Mouse (Mus musculus) MEL (cell line): ENCODE data around the gene Gpc1. TPM values are rescaled to one million over a fixed set of nuclear protein-coding genes. Genes with fewer than 3 reads are reported as not detected.

ENCODE experiments used
- DNase-seq: peaks from one replicate; pipeline ENCODE4 v3.0.0; 2011; ENCODE audit warnings: low read depth, low spot score
- H3K27ac ChIP-seq: 2 replicates; pipeline ENCODE4 v1.5.1; 2012; ENCODE audit warnings: low read depth, mild to moderate bottlenecking, control low read depth, low read length, moderate library complexity; ENCODE audit not compliant: control insufficient read depth
- H3K27me3 ChIP-seq, 2 experiments: fragments of 150-350 bp in 1 of 2; sonication (generic) in 1 of 2; 2 replicates each; pipeline ENCODE4 v1.6.1; 2012; ENCODE audit warnings: low read length in 2 of 2, mild to moderate bottlenecking in 2 of 2, improper control_type of control experiment in 1 of 2, moderate library complexity in 1 of 2; ENCODE audit not compliant: insufficient read depth in 2 of 2, control insufficient read depth in 1 of 2
- H3K36me3 ChIP-seq, 2 experiments: 2 replicates each; pipeline ENCODE4 v1.6.1; 2012 to 2014; ENCODE audit warnings: low read length in 2 of 2, improper control_type of control experiment in 1 of 2, inconsistent platforms in 1 of 2, mild to moderate bottlenecking in 1 of 2; ENCODE audit not compliant: insufficient read depth in 2 of 2, control insufficient read depth in 1 of 2
- H3K4me1 ChIP-seq, 2 experiments: fragments of 150-350 bp in 1 of 2; sonication (generic) in 1 of 2; 2 replicates each; pipeline ENCODE4 v1.6.1; 2012; ENCODE audit warnings: low read length in 2 of 2, improper control_type of control experiment in 1 of 2, mild to moderate bottlenecking in 1 of 2; ENCODE audit not compliant: insufficient read depth in 2 of 2, control insufficient read depth in 1 of 2
- H3K4me3 ChIP-seq, 2 experiments: fragments of 150-350 bp in 1 of 2; sonication (generic) in 1 of 2; 2 replicates each; pipeline ENCODE4 v1.5.1; 2012; ENCODE audit warnings: low read depth in 2 of 2, low read length in 2 of 2, mild to moderate bottlenecking in 2 of 2, moderate library complexity in 2 of 2, control low read depth in 1 of 2, improper control_type of control experiment in 1 of 2; ENCODE audit not compliant: control insufficient read depth in 1 of 2, insufficient read depth in 1 of 2
- H3K79me2 ChIP-seq: 2 replicates; pipeline ENCODE4 v1.6.1; 2012; ENCODE audit warnings: mild to moderate bottlenecking, low read length, moderate library complexity; ENCODE audit not compliant: control insufficient read depth, poor library complexity, insufficient read depth
- H3K9ac ChIP-seq: 2 replicates; pipeline ENCODE4 v1.6.1; 2012; ENCODE audit warnings: low read depth, mild to moderate bottlenecking, control low read depth, low read length, moderate library complexity; ENCODE audit not compliant: control insufficient read depth, poor library complexity, severe bottlenecking
- H3K9me3 ChIP-seq: fragments of 150-350 bp; sonication (generic); replicated peaks from 2 replicates; pipeline ENCODE4 v1.6.1; 2012; ENCODE audit warnings: mild to moderate bottlenecking, low read length, improper control_type of control experiment, moderate library complexity; ENCODE audit not compliant: insufficient read depth
- CHD1 ChIP-seq: IDR thresholded peaks from 2 replicates; pipeline ENCODE4 v1.6.1; 2012; ENCODE audit warnings: low read depth, mild to moderate bottlenecking, inconsistent platforms, low read length, improper control_type of control experiment
- E2F4 ChIP-seq: IDR thresholded peaks from 2 replicates; pipeline ENCODE4 v1.6.1; 2011; ENCODE audit warnings: low read depth, low read length, improper control_type of control experiment, borderline replicate concordance
- ELF1 ChIP-seq: IDR thresholded peaks from 2 replicates; pipeline ENCODE4 v1.6.1; 2014; ENCODE audit warnings: low read depth, mild to moderate bottlenecking, inconsistent platforms, low read length, improper control_type of control experiment, moderate library complexity
- EP300 ChIP-seq, 2 experiments: IDR thresholded peaks; 2 replicates each; pipeline ENCODE4 v1.6.1; 2011; ENCODE audit warnings: improper control_type of control experiment in 2 of 2, low read length in 2 of 2, low read depth in 1 of 2, mild to moderate bottlenecking in 1 of 2
- GATA1 ChIP-seq: IDR thresholded peaks from 2 replicates; pipeline ENCODE4 v1.6.1; 2011; ENCODE audit warnings: low read depth, low read length, improper control_type of control experiment
- HCFC1 ChIP-seq: IDR thresholded peaks from 2 replicates; pipeline ENCODE4 v1.6.1; 2012; ENCODE audit warnings: low read depth, mild to moderate bottlenecking, inconsistent platforms, low read length, improper control_type of control experiment, moderate library complexity
- JUND ChIP-seq: IDR thresholded peaks from 2 replicates; pipeline ENCODE4 v1.6.1; 2011; ENCODE audit warnings: low read depth, mild to moderate bottlenecking, improper control_type of control experiment, low read length
- KAT2A ChIP-seq: conservative IDR thresholded peaks from 2 replicates; pipeline ENCODE4 v1.6.1; 2012; ENCODE audit warnings: low read depth, low read length, improper control_type of control experiment, inconsistent platforms
- MEF2A ChIP-seq: IDR thresholded peaks from 2 replicates; pipeline ENCODE4 v1.6.1; 2014; ENCODE audit warnings: low read depth, mild to moderate bottlenecking, inconsistent platforms, low read length, improper control_type of control experiment; ENCODE audit not compliant: poor library complexity, insufficient replicate concordance, severe bottlenecking; ENCODE audit errors: extremely low read depth
- MYB ChIP-seq: IDR thresholded peaks from 2 replicates; pipeline ENCODE4 v1.6.1; 2011; ENCODE audit warnings: mild to moderate bottlenecking, low read depth, low read length, improper control_type of control experiment
- MYC ChIP-seq: IDR thresholded peaks from 2 replicates; pipeline ENCODE4 v1.6.1; 2011; ENCODE audit warnings: low read depth, mild to moderate bottlenecking, low read length, improper control_type of control experiment, moderate library complexity
- NELFE ChIP-seq: IDR thresholded peaks from 2 replicates; pipeline ENCODE4 v1.6.1; 2011; ENCODE audit warnings: low read depth, low read length, improper control_type of control experiment
- NRF1 ChIP-seq: IDR thresholded peaks from 2 replicates; pipeline ENCODE4 v1.6.1; 2014; ENCODE audit warnings: low read depth, mild to moderate bottlenecking, inconsistent platforms, low read length, improper control_type of control experiment, moderate library complexity; ENCODE audit not compliant: poor library complexity, insufficient read depth, severe bottlenecking
- POLR2AphosphoS2 ChIP-seq: IDR thresholded peaks from 2 replicates; pipeline ENCODE4 v1.6.1; 2011; ENCODE audit warnings: low read length, improper control_type of control experiment
- RCOR1 ChIP-seq: IDR thresholded peaks from 2 replicates; pipeline ENCODE4 v1.6.1; 2012; ENCODE audit warnings: low read depth, mild to moderate bottlenecking, inconsistent platforms, low read length, improper control_type of control experiment
- SIN3A ChIP-seq: IDR thresholded peaks from 2 replicates; pipeline ENCODE4 v1.6.1; 2012; ENCODE audit warnings: low read length, improper control_type of control experiment, inconsistent platforms
- SMC3 ChIP-seq: IDR thresholded peaks from 2 replicates; pipeline ENCODE4 v1.6.1; 2011; ENCODE audit warnings: low read depth, low read length, improper control_type of control experiment
- TAL1 ChIP-seq: IDR thresholded peaks from 2 replicates; pipeline ENCODE4 v1.6.1; 2012; ENCODE audit warnings: mild to moderate bottlenecking, inconsistent platforms, low read length, moderate library complexity, mixed read lengths
- TCF12 ChIP-seq: IDR thresholded peaks from 2 replicates; pipeline ENCODE4 v1.6.1; 2014; ENCODE audit warnings: low read depth, mild to moderate bottlenecking, inconsistent platforms, low read length, improper control_type of control experiment, moderate library complexity
- USF1 ChIP-seq: IDR thresholded peaks from 2 replicates; pipeline ENCODE4 v1.6.1; 2014; ENCODE audit warnings: low read depth, mild to moderate bottlenecking, inconsistent platforms, low read length, improper control_type of control experiment, moderate library complexity
- USF2 ChIP-seq, 2 experiments: IDR thresholded peaks; 2 replicates each; pipeline ENCODE4 v1.6.1; 2011 to 2012; ENCODE audit warnings: improper control_type of control experiment in 2 of 2, low read length in 2 of 2, borderline replicate concordance in 1 of 2, inconsistent platforms in 1 of 2, low read depth in 1 of 2, mild to moderate bottlenecking in 1 of 2; ENCODE audit not compliant: insufficient read depth in 1 of 2
- ZC3H11A ChIP-seq: IDR thresholded peaks from 2 replicates; pipeline ENCODE4 v1.6.1; 2012; ENCODE audit warnings: low read depth, mild to moderate bottlenecking, inconsistent platforms, low read length, improper control_type of control experiment
- ZMIZ1 ChIP-seq: IDR thresholded peaks from 2 replicates; pipeline ENCODE4 v1.6.1; 2012; ENCODE audit warnings: low read depth, mild to moderate bottlenecking, inconsistent platforms, low read length, improper control_type of control experiment, moderate library complexity
- polyA plus RNA-seq, 2 experiments: library from polyadenylated mRNA; stranded (reverse) in 1 of 2; unstranded in 1 of 2; fragments of >175 nt in 1 of 2; fragments of >200 nt in 1 of 2; gene quantifications; 2 replicates each; pipeline versions ENCODE4 v1.2.1 to v1.2.4; 2012; ENCODE audit warnings: low replicate concordance in 2 of 2, low read depth in 1 of 2; ENCODE audit not compliant: insufficient read length in 2 of 2, insufficient read depth in 1 of 2, missing spikeins in 1 of 2
- total RNA-seq: library from RNA; depleted of rRNA; stranded (reverse); fragments of 300-350 nt; gene quantifications from 2 replicates; pipeline ENCODE4 v1.2.3, GENCODE M21; 2012

Gene Gpc1
- total and polyA plus RNA-seq, 3 experiments: 0.23 to 3.6 TPM; not detected in 1

DNA sequence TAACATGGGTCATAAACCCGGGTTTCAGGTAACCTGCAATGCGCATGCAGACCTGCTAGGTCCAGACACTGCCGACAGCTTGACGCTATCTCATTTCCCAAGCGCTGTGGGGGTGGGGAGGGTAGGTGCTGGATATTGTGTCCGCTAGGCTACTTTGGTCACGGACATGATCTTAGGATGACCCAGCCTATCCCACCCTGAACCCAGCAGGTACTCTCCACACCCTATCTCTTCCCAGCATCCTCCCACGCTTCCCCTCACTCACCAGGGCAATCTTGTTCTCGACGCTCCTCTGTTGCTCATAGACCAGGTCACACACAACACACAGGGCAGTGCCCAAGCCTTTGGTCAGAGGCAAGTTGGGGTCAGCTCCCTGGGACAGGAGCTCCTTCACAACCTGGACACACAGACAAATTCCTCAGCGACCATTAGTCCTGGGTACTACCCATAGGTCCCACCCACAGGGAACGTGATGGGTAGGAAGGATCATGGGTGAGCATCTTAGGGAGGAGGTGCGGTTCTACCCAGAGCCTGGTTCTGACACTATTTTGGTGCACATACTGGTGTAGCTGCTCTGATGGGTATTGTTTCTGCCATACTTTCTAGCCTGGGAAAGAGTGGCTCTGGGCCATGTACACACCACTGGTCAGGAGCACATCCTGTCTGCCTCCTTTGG, 46.8 kb downstream of the Gpc1 start:
- H3K9me3 ChIP-seq: no peaks in the 10 kb centered on the region
- TF ChIP-seq TAL1: no peak
- TF ChIP-seq CHD1: no peak
- no peak for TF ChIP-seq ELF1
- TF ChIP-seq EP300 (IDR thresholded peaks at IDR 0.05; ENCODE audit: low read depth in 1 of 2, low read length in 2 of 2): no peak
- no peak for TF ChIP-seq USF2 (IDR thresholded peaks at IDR 0.05; ENCODE audit: borderline replicate concordance in 1 of 2, insufficient read depth in 1 of 2, low read depth in 1 of 2, low read length in 2 of 2)
- TF ChIP-seq SIN3A: no peak
- no peak for TF ChIP-seq MYC
- TF ChIP-seq TCF12: no peak
- no peak for TF ChIP-seq NELFE
- TF ChIP-seq GATA1: no peak
- TF ChIP-seq USF1: no peak
- no peak for TF ChIP-seq E2F4
- TF ChIP-seq MYB: no peak
- no peak for TF ChIP-seq ZC3H11A
- no peak for TF ChIP-seq POLR2AphosphoS2
- no peak for TF ChIP-seq RCOR1
- TF ChIP-seq, all 39 proteins: peak for 0
- no peak for DNase-seq
- no peaks in the 10 kb centered on the region for H3K4me1 ChIP-seq
- H3K27ac ChIP-seq: no peak overlapping the region
- no peak overlapping the region for H3K4me3 ChIP-seq
- no peaks in the 10 kb centered on the region for H3K36me3 ChIP-seq
- H3K79me2 ChIP-seq: no peaks in the 10 kb centered on the region
- no peaks in the 10 kb centered on the region for H3K27me3 ChIP-seq
- no peak overlapping the region for H3K9ac ChIP-seq

DNA sequence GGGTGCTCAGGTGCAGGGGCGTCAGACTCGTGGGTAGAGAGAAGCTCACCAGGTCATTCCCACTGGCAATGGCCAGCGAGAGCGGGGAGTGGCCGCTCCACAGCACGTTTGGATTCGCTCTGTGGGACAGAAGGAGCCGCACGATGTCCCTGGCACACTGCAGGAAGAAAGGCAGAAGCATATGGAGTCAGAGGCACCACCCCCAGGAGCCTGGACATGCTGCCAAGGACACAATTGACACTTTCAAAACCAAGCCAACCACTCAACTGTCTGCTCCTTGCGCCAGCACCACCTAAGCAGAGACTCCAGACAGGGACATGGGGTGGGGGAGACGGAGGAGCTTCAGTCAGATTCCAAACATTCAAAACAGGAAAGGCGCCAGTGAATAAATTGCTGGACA, 47.8 kb downstream of the Gpc1 start:
- Histone ChIP-seq H3K9me3 (no peaks in the 10 kb centered on the region), H3K4me1 (no peaks in the 10 kb centered on the region), H3K9ac (no peak overlapping the region), H3K4me3 (no peak overlapping the region), H3K27ac (no peak overlapping the region), H3K27me3 (no peaks in the 10 kb centered on the region), H3K36me3 (no peaks in the 10 kb centered on the region), H3K79me2 (no peaks in the 10 kb centered on the region)
- TF ChIP-seq JUND (no peak), E2F4 (no peak), ZMIZ1 (no peak), MEF2A (no peak), NRF1 (no peak), HCFC1 (no peak), GATA1 (no peak), EP300 (IDR thresholded peaks at IDR 0.05; ENCODE audit: low read depth in 1 of 2, low read length in 2 of 2) (no peak), SMC3 (no peak), KAT2A (no peak)
- no peak for DNase-seq
